Mouse (Mus musculus) embryonic facial prominence, embryonic 11.5 days (tissue): Measurements from ENCODE around the gene Dus3l. TPM values are rescaled to one million over a fixed set of nuclear protein-coding genes. Genes with fewer than 3 reads are reported as not detected.
A peak's percentile ranks its signal among the peaks of the same experiment; 100 is the strongest.

Experiments
- ATAC-seq: fragments of 200-750 bp; cut with Nextera tagmentation; replicated peaks from 2 replicates; pipeline ENCODE4 v1.8.0; 2017; ENCODE audit warnings: low read depth; ENCODE audit not compliant: insufficient number of reproducible peaks, low FRiP score, low TSS enrichment
- DNase-seq: peaks from one replicate; pipeline ENCODE4 v3.0.0-alpha.2; 2015; ENCODE audit warnings: low spot score
- H3K27ac ChIP-seq: fragments of 300-500 bp; sonication (generic); replicated peaks from 2 replicates; pipeline ENCODE4 v1.5.1; 2014; ENCODE audit warnings: mild to moderate bottlenecking, low read depth, low read length, control low read depth
- H3K27me3 ChIP-seq: fragments of 300-500 bp; sonication (generic); 2 replicates; pipeline ENCODE4 v1.6.1; 2014; ENCODE audit warnings: mild to moderate bottlenecking, low read length, moderate library complexity, mixed read lengths; ENCODE audit not compliant: control insufficient read depth, insufficient read depth
- H3K36me3 ChIP-seq: fragments of 300-500 bp; sonication (generic); replicated peaks from 2 replicates; pipeline ENCODE4 v1.6.1; 2014; ENCODE audit warnings: low read depth, mild to moderate bottlenecking, low read length, moderate library complexity, mixed read lengths; ENCODE audit not compliant: control insufficient read depth, insufficient read depth
- H3K4me1 ChIP-seq: fragments of 300-500 bp; sonication (generic); 2 replicates; pipeline ENCODE4 v1.6.1; 2014; ENCODE audit warnings: low read length, mixed read lengths; ENCODE audit not compliant: control insufficient read depth, insufficient read depth
- H3K4me2 ChIP-seq: fragments of 300-500 bp; sonication (generic); 2 replicates; pipeline ENCODE4 v1.6.1; 2014; ENCODE audit warnings: low read depth, mild to moderate bottlenecking, control low read depth, low read length, moderate library complexity
- H3K4me3 ChIP-seq: fragments of 300-500 bp; sonication (generic); 2 replicates; pipeline ENCODE4 v1.5.1; 2014; ENCODE audit warnings: low read depth, low read length, control low read depth
- H3K9ac ChIP-seq: fragments of 300-500 bp; sonication (generic); replicated peaks from 2 replicates; pipeline ENCODE4 v1.6.1; 2014; ENCODE audit warnings: mild to moderate bottlenecking, control low read depth, low read length
- H3K9me3 ChIP-seq: fragments of 300-500 bp; sonication (generic); replicated peaks from 2 replicates; pipeline ENCODE4 v1.6.1; 2016; ENCODE audit warnings: mild to moderate bottlenecking, low read length, inconsistent platforms, mixed read lengths; ENCODE audit not compliant: control insufficient read depth
- WGBS: fragments of 180-500 bp; shearing (Covaris S2); extraction: QIAGEN DNeasy Blood & Tissue Kit; methylation state at CpG from one replicate; pipeline ENCODE4 v1.1.7; 2014; 5-methylcytosine and 5-hydroxymethylcytosine counted together
- polyA plus RNA-seq: library from polyadenylated mRNA; unstranded; fragments of >200 nt; fragmentation: Nextera tagmentation; extraction: Ambion mirVana; gene quantifications from 2 replicates; pipeline ENCODE4 v1.2.1, GENCODE M21; 2014

Gene Dus3l
- polyA plus RNA-seq, 1 experiment from 2014 or later: 30.1 TPM

DNA sequence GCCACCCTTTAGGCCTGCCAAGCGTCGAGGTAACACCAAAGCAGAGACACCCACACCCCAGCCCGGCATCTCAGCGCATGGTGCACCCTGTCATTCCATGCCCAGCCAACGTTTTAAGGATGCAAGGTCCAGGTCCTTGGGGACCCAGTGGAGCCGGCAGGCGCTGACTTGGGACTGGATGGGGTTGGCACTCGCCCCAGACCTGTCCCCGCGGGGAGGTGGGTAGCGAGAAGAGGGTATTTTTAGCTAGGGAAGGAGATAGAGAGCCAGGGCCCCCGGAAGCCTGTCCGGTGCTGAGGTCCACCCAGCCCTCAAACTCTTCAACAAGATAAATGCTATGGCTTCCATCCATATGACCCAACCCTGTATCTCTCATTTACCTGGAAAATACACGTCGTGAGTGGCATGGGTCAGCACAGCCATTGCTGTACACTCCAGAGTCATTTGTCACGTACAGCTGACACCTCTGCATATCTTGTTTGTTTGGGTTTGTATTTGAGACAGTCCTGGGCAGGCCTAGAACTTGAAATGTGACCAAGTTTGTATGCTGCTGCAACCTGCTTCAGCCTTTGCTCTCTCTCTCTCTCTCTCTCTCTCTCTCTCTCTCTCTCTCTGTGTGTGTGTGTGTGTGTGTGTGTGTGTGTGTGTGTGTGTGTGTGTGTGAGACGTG is 24.3 kb upstream of the Dus3l start:
- no peak overlapping the region for H3K4me2 ChIP-seq
- H3K36me3 ChIP-seq: no peaks in the 10 kb centered on the region
- H3K27me3 ChIP-seq: no peaks in the 10 kb centered on the region
- H3K4me3 ChIP-seq: no peak overlapping the region
- H3K9ac ChIP-seq: no peak overlapping the region
- no peaks in the 10 kb centered on the region for H3K9me3 ChIP-seq
- no peak overlapping the region for H3K27ac ChIP-seq
- no peaks in the 10 kb centered on the region for H3K4me1 ChIP-seq
- 85% methylated on average over 17 of the region's 17 CpGs for WGBS
- DNase-seq (no peak), ATAC-seq (no peak)

DNA sequence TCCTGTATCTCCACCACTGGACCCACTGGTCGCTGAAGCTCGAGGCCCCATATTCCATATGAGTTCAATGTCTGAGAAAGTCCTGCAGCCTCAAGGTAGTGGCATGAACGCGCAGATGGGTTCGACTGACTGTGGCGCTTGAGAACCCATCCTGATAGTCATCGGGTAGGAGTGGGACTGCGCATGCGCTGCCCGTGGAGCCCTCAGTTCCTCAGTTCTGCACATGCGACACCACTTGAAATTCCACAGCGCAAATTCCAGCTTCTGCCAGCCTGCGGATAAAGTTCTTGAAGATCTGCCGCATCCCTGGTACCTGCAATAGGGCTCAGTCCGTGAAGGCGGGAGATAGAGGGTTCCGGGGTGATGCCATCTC is 23.8 kb upstream of the Dus3l start:
- H3K9me3 ChIP-seq: no peaks in the 10 kb centered on the region
- H3K4me1 ChIP-seq: no peaks in the 10 kb centered on the region
- no peak overlapping the region for H3K9ac ChIP-seq
- no peak overlapping the region for H3K4me3 ChIP-seq
- ATAC-seq (no peak), DNase-seq (no peak)
- WGBS: 75% methylated on average over 17 of the region's 17 CpGs
- H3K36me3 ChIP-seq: no peaks in the 10 kb centered on the region
- H3K27me3 ChIP-seq: no peaks in the 10 kb centered on the region
- no peak overlapping the region for H3K27ac ChIP-seq
- H3K4me2 ChIP-seq: no peak overlapping the region

DNA sequence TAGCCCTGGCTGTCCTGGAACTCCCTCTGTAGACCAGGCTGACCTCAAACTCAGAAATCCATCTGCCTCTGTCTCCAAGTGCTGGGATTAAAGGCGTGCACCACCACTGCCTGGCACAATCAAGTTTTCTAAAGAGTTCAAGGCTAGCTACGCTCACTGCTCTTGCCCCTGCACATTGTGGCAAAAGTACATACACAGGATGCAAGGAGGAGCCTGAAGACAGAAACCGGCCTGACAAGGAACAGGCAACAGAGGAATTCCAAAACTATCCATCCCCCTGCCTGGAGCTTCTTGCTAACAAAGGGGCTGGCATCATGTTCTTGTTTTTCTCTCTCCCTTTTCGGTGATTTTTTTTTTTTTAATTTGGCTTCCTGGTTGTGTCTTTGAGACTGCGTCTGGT is 20.4 kb upstream of the Dus3l start:
- no peaks in the 10 kb centered on the region for H3K9me3 ChIP-seq
- H3K4me1 ChIP-seq: no peaks in the 10 kb centered on the region
- ATAC-seq (no peak), DNase-seq (peak; percentile 33)
- H3K4me3 ChIP-seq: no peak overlapping the region
- H3K27ac ChIP-seq: no peak overlapping the region
- no peak overlapping the region for H3K4me2 ChIP-seq
- WGBS: 58% methylated on average over 5 of the region's 5 CpGs
- H3K36me3 ChIP-seq: no peaks in the 10 kb centered on the region
- no peaks in the 10 kb centered on the region for H3K27me3 ChIP-seq
- no peak overlapping the region for H3K9ac ChIP-seq

DNA sequence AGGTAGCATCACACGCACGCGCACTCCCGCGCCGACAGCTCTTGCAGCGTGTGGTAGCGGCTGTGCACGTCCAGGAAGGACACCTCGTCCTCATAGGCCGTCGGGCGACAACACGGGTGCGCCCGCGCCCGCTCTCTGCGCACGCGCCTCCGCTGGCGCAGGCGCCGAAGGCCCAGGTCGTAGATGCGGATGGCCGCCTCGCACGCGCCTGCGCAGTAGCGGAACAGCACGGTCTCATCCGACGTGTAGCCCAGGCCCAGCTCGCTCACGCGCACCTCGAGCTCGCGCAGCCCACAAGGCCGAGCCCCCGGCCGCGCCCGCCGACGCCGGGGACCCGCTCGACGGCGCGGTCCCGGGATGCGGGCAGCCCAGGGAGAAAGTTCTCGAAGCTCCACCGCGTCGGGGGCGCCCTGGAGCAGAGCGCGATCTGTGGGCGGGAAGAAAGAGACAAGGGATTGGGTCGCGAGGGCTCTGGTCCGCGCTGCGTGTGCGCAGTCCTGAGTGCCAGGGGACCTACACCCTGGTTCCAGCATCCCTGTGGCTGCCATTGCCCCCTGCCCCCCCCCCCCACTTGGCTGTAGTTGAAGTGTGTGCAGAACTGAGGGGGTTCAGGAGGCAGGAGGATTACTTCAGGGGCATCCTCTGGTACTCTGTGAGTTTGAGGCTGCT is 13.0 kb upstream of the Dus3l start:
- Histone ChIP-seq H3K27me3 (peaks cover 54% of the 10 kb centered on the region), H3K36me3 (no peaks in the 10 kb centered on the region), H3K27ac (no peak overlapping the region), H3K9ac (peak overlapping the region; percentile 39), H3K4me2 (peak overlapping the region; percentile 37), H3K4me1 (no peaks in the 10 kb centered on the region; the same call in 1 of the 2 replicates), H3K4me3 (peak overlapping the region; percentile 10; the same call in 1 of the 2 replicates), H3K9me3 (no peaks in the 10 kb centered on the region)
- DNase-seq (peak; percentile 73), ATAC-seq (peak; percentile 56; the same call in 1 of the 2 replicates)
- 26% methylated on average over 67 of the region's 71 CpGs for WGBS

DNA sequence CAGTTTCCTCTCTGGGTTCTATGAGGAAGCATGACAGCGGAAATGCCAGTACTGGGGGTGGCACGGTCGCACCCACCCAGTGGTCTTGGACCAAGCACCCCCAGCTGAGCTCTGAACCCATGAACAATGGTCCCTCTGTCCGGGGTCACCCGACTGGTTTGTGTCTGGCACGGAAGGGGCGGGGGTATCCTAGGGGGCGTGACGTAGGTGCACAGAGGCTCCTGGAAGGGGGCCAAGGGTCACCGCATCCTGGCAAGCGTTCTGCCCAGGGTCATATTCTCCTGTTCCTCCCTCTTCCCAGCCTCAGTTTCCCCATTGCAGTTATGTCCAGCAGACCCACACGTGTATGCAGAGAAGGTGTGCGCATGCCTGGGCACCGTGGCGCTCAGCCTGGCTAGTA is 11.1 kb upstream of the Dus3l start:
- WGBS: 22% methylated on average over 15 of the region's 15 CpGs
- ATAC-seq: no peak

DNA sequence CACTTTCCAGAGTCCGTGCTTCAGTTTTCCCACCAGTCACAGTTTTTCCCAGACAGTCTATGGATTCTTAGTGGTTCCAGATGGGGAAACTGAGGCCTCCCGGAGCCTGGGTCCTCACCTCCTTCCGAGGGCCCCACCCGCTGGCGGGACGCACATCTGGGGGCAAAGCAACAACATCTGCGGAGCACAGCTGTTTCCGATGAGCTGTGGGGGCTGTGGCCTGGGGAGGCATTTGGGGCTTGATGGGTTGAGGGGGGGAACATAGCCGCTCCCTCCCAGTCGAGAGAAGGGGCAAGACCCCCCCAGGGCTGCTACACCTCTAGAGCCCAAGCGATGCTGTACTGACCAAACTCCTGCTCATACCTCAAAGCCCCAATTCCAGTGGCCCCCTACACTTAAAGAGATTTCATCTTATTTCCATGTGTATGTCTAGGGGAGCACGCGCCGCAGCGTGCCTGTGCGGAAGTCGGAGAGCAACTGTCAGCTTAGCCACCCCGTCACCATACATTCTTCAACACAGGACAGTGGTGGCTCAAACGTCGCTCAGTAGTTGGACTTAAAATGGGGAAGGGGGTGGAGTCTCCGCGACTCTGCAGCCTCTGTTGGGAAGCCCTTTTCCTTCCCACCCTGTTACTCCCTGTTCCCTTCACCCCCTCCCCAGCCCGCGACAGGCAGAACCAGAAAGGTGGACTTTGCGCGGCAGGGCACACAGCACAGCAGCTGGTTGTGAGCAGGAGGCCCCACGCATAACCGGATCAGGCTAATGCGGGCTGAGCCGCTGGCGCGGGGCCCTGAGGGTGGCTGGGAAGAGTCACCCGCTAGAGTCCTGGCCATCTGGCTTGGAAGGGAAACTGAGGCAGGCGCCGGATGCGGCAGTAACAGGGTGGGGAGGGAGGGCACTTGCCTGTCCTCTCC is 10.0 kb upstream of the Dus3l start:
- Histone ChIP-seq H3K4me2 (no peak overlapping the region), H3K27ac (no peak overlapping the region), H3K27me3 (peaks cover 65% of the 10 kb centered on the region), H3K9ac (no peak overlapping the region), H3K4me1 (peaks cover 6% of the 10 kb centered on the region), H3K36me3 (no peaks in the 10 kb centered on the region), H3K4me3 (no peak overlapping the region), H3K9me3 (no peaks in the 10 kb centered on the region)
- DNase-seq: no peak
- 11% methylated on average over 36 of the region's 36 CpGs for WGBS
- ATAC-seq: no peak

More for the DNA sequence above, 11.1 kb upstream of the Dus3l start:
- Histone ChIP-seq H3K36me3 (no peaks in the 10 kb centered on the region), H3K27ac (no peak overlapping the region), H3K9ac (no peak overlapping the region), H3K4me3 (no peak overlapping the region), H3K4me1 (peaks cover 6% of the 10 kb centered on the region), H3K4me2 (no peak overlapping the region), H3K27me3 (peaks cover 65% of the 10 kb centered on the region), H3K9me3 (no peaks in the 10 kb centered on the region)
- no peak for DNase-seq

DNA sequence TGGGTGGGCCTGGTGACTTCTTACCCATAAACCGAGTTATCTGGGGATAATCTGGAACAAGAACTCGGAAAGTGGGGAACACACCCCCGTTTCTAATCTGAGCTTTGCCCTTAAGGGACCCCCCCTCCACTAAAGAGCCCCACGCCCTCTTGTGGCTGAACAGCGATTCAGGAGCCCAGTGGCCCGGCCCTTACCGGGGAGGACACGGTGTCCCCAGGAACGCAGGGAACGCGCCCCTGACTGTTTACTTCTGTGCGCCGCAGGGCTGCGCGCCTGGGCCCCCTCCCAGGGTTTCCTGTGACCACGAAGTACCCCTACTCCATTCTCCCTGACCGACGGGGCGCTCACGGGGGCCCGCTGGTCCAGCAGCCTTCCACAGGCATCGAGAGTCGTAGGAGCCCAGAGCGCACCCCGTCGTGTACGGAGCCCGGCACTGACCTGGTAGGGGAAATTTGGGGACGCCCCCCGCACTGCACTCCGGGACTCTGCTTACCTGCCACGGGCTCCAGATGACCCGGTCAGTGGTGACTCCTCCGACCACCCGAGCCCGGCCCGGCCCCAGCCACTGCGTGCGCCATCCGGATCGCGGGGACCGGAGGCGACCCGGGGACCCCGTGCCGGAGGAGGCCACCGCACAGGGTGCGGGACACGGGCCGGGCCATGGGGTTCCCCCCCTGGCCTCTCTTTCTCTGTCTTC is 7.7 kb upstream of the Dus3l start:
- peaks cover 6% of the 10 kb centered on the region for H3K4me1 ChIP-seq
- H3K4me3 ChIP-seq: peak overlapping the region; percentile 47
- DNase-seq (peak; percentile 29), ATAC-seq (peak; percentile 5; the same call in 1 of the 2 replicates)
- H3K4me2 ChIP-seq: peak overlapping the region; percentile 97
- no peaks in the 10 kb centered on the region for H3K9me3 ChIP-seq
- H3K36me3 ChIP-seq: no peaks in the 10 kb centered on the region
- H3K27ac ChIP-seq: no peak overlapping the region
- H3K27me3 ChIP-seq: peaks cover 56% of the 10 kb centered on the region
- 2% methylated on average over 50 of the region's 51 CpGs for WGBS
- peak overlapping the region; percentile 54 for H3K9ac ChIP-seq
